ENCODE assay signal across 25 mouse cellular contexts in the genomic region with DNA sequence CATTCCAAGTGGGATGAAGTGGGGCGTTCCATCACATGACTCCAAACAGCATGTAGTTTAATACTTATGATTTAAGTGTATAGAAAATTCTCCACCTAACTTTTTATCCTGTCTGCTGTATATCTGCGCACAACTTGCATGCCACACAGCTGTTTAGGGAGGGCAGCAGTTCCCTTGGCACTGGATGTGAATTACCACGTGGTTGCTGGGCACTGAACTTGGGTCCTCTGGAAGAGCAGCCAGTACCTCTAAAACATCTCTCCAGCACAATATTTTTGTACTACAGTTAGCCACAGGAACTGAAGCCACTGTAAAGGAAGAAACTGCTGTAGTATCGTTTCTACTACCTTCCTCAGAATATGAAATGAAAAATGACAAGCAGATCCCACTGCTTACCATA. TPM values are rescaled to one million over a fixed set of nuclear protein-coding genes. Genes with fewer than 3 reads are reported as not detected.
DNase-seq lines count a peak whose midpoint lies in the region; ATAC-seq and TF ChIP-seq lines count a peak whose summit lies in the region.
"Had no signal": no experiment of that assay in that cellular context is flagged by ENCODE, and none has a peak within 500 bp of the region (broad histone marks: within the 10 kb centered on the region; RNA-seq: fewer than 3 reads in every experiment).

No protein-coding gene starts in this region.

- H3K27ac ChIP-seq in heart, embryonic 12.5 days (ENCODE audit: poor library complexity, severe bottlenecking): no peak overlapping the region
- H3K27ac ChIP-seq in liver, postnatal 0 days (ENCODE audit: low read depth): no peak overlapping the region; the same call in 1 of the 2 replicates
- no peak overlapping the region for H3K27ac ChIP-seq in liver, embryonic 12.5 days
- H3K27ac ChIP-seq: embryonic facial prominence, embryonic 10.5 days; embryonic facial prominence, embryonic 12.5 days; forebrain, embryonic 13.5 days had no signal

- H3K27me3 ChIP-seq in heart, embryonic 12.5 days (replicated peaks): no peaks in the 10 kb centered on the region
- H3K27me3 ChIP-seq in liver, postnatal 0 days (ENCODE audit: insufficient read depth, low read length): no peaks in the 10 kb centered on the region
- H3K27me3 ChIP-seq in liver, embryonic 12.5 days (replicated peaks): no peaks in the 10 kb centered on the region
- H3K27me3 ChIP-seq: CH12.LX; embryonic facial prominence, embryonic 12.5 days; forebrain, embryonic 13.5 days; Patski had no signal

- peaks cover 22% of the 10 kb centered on the region for H3K36me3 ChIP-seq in heart, embryonic 12.5 days
- H3K36me3 ChIP-seq in liver, postnatal 0 days (replicated peaks; ENCODE audit: insufficient read depth, low read length): peaks cover 54% of the 10 kb centered on the region
- H3K36me3 ChIP-seq in liver, embryonic 12.5 days: peaks cover 62% of the 10 kb centered on the region

- no peak for ATAC-seq in heart, embryonic 12.5 days (ENCODE audit: insufficient number of reproducible peaks, low FRiP score)
- peak; percentile 45 for ATAC-seq in liver, postnatal 0 days
- ATAC-seq in liver, embryonic 12.5 days: no peak
- ATAC-seq: activated CD4-positive, CD25-positive, alpha-beta regulatory T cell, adult 4 months; CD4-positive, CD25-positive, alpha-beta regulatory T cell, adult 4 months; forebrain, embryonic 13.5 days; Patski had no signal

- TF ChIP-seq CTCF in liver, postnatal 0 days (IDR thresholded peaks at IDR 0.05; ENCODE audit: low read depth): no peak

- H3K4me1 ChIP-seq in heart, embryonic 12.5 days (replicated peaks): no peaks in the 10 kb centered on the region
- no peaks in the 10 kb centered on the region for H3K4me1 ChIP-seq in liver, postnatal 0 days (ENCODE audit: insufficient read depth)
- no peaks in the 10 kb centered on the region for H3K4me1 ChIP-seq in liver, embryonic 12.5 days
- H3K4me1 ChIP-seq: embryonic facial prominence, embryonic 10.5 days; embryonic facial prominence, embryonic 12.5 days; forebrain, embryonic 13.5 days had no signal

- no peak for TF ChIP-seq EP300 in liver, postnatal 0 days (IDR thresholded peaks at IDR 0.05; ENCODE audit: low read depth)

- no peak overlapping the region for H3K4me3 ChIP-seq in heart, embryonic 12.5 days
- no peak overlapping the region for H3K4me3 ChIP-seq in liver, postnatal 0 days (ENCODE audit: low read depth, low read length)
- H3K4me3 ChIP-seq in liver, embryonic 12.5 days: no peak overlapping the region
- H3K4me3 ChIP-seq: embryonic facial prominence, embryonic 10.5 days; embryonic facial prominence, embryonic 12.5 days; forebrain, embryonic 13.5 days had no signal

- DNase-seq in gastrocnemius, adult 18-20 months (ENCODE audit: low spot score): peak; percentile 7
- no peak for DNase-seq in gastrocnemius, postnatal 4 days (ENCODE audit: low spot score in 2 of 2)
- DNase-seq in heart, adult 18-20 months: peak; percentile 38 to 50
- DNase-seq in heart, adult 9 months (ENCODE audit: low spot score in 2 of 2): peak; percentile 6 to 26
- no peak for DNase-seq in heart, adult 11 months
- DNase-seq in liver, postnatal 0 days: no peak
- DNase-seq: adrenal gland, adult 8-10 months; adrenal gland, postnatal 14 days; adrenal gland, postnatal 36 days; B cell, adult 2 months; cerebellum, adult 11-12 months; cerebellum, adult 2 months; cerebellum, adult 9-10 months; cerebellum, postnatal 10 days; cerebellum, postnatal 25 days had no signal

- H3K9me3 ChIP-seq in heart, embryonic 12.5 days (replicated peaks): no peaks in the 10 kb centered on the region
- H3K9me3 ChIP-seq in liver, postnatal 0 days (ENCODE audit: low read length): no peaks in the 10 kb centered on the region
- H3K9me3 ChIP-seq in liver, embryonic 12.5 days (replicated peaks): no peaks in the 10 kb centered on the region
- H3K9me3 ChIP-seq: embryonic facial prominence, embryonic 10.5 days; embryonic facial prominence, embryonic 12.5 days; forebrain, embryonic 13.5 days; G1E had no signal

- no peak overlapping the region for H3K9ac ChIP-seq in heart, embryonic 12.5 days
- H3K9ac ChIP-seq in liver, postnatal 0 days (replicated peaks): no peak overlapping the region
- no peak overlapping the region for H3K9ac ChIP-seq in liver, embryonic 12.5 days
- H3K9ac ChIP-seq: embryonic facial prominence, embryonic 12.5 days; forebrain, embryonic 13.5 days had no signal

- no peak overlapping the region for H3K4me2 ChIP-seq in heart, embryonic 12.5 days
- no peak overlapping the region for H3K4me2 ChIP-seq in liver, postnatal 0 days (ENCODE audit: low read depth, low read length)
- no peak overlapping the region for H3K4me2 ChIP-seq in liver, embryonic 12.5 days
- H3K4me2 ChIP-seq: embryonic facial prominence, embryonic 12.5 days; forebrain, embryonic 13.5 days had no signal

- 84% methylated on average over 4 of the region's 4 CpGs for WGBS in heart, embryonic 12.5 days
- WGBS in liver, postnatal 0 days (ENCODE audit: insufficient replicate concordance): 70% methylated on average over 4 of the region's 4 CpGs
- WGBS in liver, embryonic 12.5 days (ENCODE audit: insufficient replicate concordance): 81% methylated on average over 4 of the region's 4 CpGs

RNA-seq across cellular contexts. Expression of a gene that starts 22.5 kb away (rescaled TPM):
- total RNA-seq in gastrocnemius, adult 18-20 months (2021): 1 to 10 TPM; 4.0 to 5.0 TPM
- 1 to 10 TPM; 8.2 to 8.5 TPM for total RNA-seq in gastrocnemius, postnatal 4 days (2021)
- 10 to 100 TPM in 1 of 2 experiments, 1 to 10 TPM in 1; 5.4 to 10.1 TPM for total RNA-seq in heart, adult 18-20 months (2021)
- 7.4 and 9.0 TPM in 2 replicates for polyA plus RNA-seq in heart, embryonic 12.5 days (2016; fragmentation: Nextera tagmentation; extraction: Ambion mirVana)
- polyA plus RNA-seq in liver, postnatal 0 days (2015; fragmentation: Nextera tagmentation; extraction: Ambion mirVana): 8.1 and 9.5 TPM in 2 replicates
- polyA plus RNA-seq in liver, embryonic 12.5 days (2016; fragmentation: Nextera tagmentation; extraction: Ambion mirVana): 9.8 and 11.4 TPM in 2 replicates

RNA-seq across cellular contexts. Expression of a gene that starts 22.6 kb away (rescaled TPM):
- 10 to 100 TPM; 22.5 to 23.6 TPM for total RNA-seq in gastrocnemius, adult 18-20 months (2021)
- 10 to 100 TPM; 18.7 to 19.9 TPM for total RNA-seq in gastrocnemius, postnatal 4 days (2021)
- total RNA-seq in heart, adult 18-20 months (2021): 10 to 100 TPM; 22.0 TPM
- 28.6 and 28.7 TPM in 2 replicates for polyA plus RNA-seq in heart, embryonic 12.5 days (2016; fragmentation: Nextera tagmentation; extraction: Ambion mirVana)
- polyA plus RNA-seq in liver, postnatal 0 days (2015; fragmentation: Nextera tagmentation; extraction: Ambion mirVana): 25.0 and 25.4 TPM in 2 replicates
- 37.8 and 40.4 TPM in 2 replicates for polyA plus RNA-seq in liver, embryonic 12.5 days (2016; fragmentation: Nextera tagmentation; extraction: Ambion mirVana)

RNA-seq across cellular contexts. Expression of a gene that starts 23.0 kb away (rescaled TPM):
- total RNA-seq in gastrocnemius, adult 18-20 months (2021): under 1 TPM; 0.25 to 0.45 TPM
- total RNA-seq in gastrocnemius, postnatal 4 days (2021): 1 to 10 TPM in 1 of 2 experiments, under 1 TPM in 1; 0.67 to 1.0 TPM
- total RNA-seq in heart, adult 18-20 months (2021): 1 to 10 TPM in 1 of 2 experiments, under 1 TPM in 1; 0.65 to 1.2 TPM
- polyA plus RNA-seq in heart, embryonic 12.5 days (2016; fragmentation: Nextera tagmentation; extraction: Ambion mirVana): 0.43 and 0.46 TPM in 2 replicates
- polyA plus RNA-seq in liver, postnatal 0 days (2015; fragmentation: Nextera tagmentation; extraction: Ambion mirVana): 0.50 and 0.79 TPM in 2 replicates
- 0.67 and 0.71 TPM in 2 replicates for polyA plus RNA-seq in liver, embryonic 12.5 days (2016; fragmentation: Nextera tagmentation; extraction: Ambion mirVana)

RNA-seq across cellular contexts. Expression of a gene that starts 52.9 kb away (rescaled TPM):
- total RNA-seq in gastrocnemius, adult 18-20 months (2021): 1 to 10 TPM in 1 of 2 experiments, under 1 TPM in 1; 0.91 to 1.3 TPM
- 1 to 10 TPM; 2.3 to 2.4 TPM for total RNA-seq in gastrocnemius, postnatal 4 days (2021)
- total RNA-seq in heart, adult 18-20 months (2021): 1 to 10 TPM; 5.0 to 5.6 TPM
- polyA plus RNA-seq in heart, embryonic 12.5 days (2016; fragmentation: Nextera tagmentation; extraction: Ambion mirVana): 0.78 and 0.99 TPM in 2 replicates
- polyA plus RNA-seq in liver, postnatal 0 days (2015; fragmentation: Nextera tagmentation; extraction: Ambion mirVana): 2.9 and 3.5 TPM in 2 replicates
- 0.45 and 0.65 TPM in 2 replicates for polyA plus RNA-seq in liver, embryonic 12.5 days (2016; fragmentation: Nextera tagmentation; extraction: Ambion mirVana)
- polyA plus RNA-seq: G1E had no signal

Comparison
In these comparisons a context has a peak if more than half of its experiments do, and no peak if none do; other contexts are left out.
1. DNase-seq: peak in gastrocnemius, adult 18-20 months (single experiment), heart, adult 18-20 months (2 of 2) and heart, adult 9 months (2 of 2); none in gastrocnemius, postnatal 4 days (0 of 2), heart, adult 11 months (single experiment) and liver, postnatal 0 days (single experiment).